Mouse (Mus musculus): ENCODE results near the gene Nol9. TPM values are rescaled to one million over a fixed set of nuclear protein-coding genes. Genes with fewer than 3 reads are reported as not detected.

Nol9 gene
- polyA plus RNA-seq, 1 experiment from 2014 or later: 33.5 TPM

DNA sequence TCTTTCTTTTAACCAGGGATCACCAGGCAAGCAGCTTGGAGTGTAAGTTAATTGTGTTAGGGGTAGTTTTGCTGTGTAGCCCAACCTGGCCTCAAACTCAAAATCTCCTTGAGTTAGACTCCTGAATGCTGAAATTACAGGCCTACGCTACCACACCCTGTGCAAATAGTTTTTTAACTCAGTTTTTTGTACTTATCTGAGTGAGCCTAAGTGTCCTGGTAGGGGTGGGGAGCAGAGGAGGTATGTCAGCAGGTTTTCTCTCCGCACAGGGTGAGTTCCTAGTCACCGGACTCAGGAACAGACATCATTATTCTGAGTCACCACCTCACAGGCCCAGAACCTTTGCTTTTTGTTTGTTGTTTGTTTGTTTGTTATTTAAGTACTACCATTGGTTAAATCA, 37.1 kb upstream of the Nol9 start:
- no peak for ATAC-seq (ENCODE audit: low FRiP score, low read depth)
- Histone ChIP-seq H3K36me3 (no peaks in the 10 kb centered on the region), H3K4me2 (replicated peaks) (no peak overlapping the region), H3K4me1 (peaks cover 7% of the 10 kb centered on the region), H3K27me3 (replicated peaks) (peaks cover 8% of the 10 kb centered on the region), H3K9me3 (no peaks in the 10 kb centered on the region), H3K4me3 (no peak overlapping the region), H3K27ac (no peak overlapping the region), H3K9ac (no peak overlapping the region)
- WGBS: 88% methylated on average over 3 of the region's 3 CpGs

DNA sequence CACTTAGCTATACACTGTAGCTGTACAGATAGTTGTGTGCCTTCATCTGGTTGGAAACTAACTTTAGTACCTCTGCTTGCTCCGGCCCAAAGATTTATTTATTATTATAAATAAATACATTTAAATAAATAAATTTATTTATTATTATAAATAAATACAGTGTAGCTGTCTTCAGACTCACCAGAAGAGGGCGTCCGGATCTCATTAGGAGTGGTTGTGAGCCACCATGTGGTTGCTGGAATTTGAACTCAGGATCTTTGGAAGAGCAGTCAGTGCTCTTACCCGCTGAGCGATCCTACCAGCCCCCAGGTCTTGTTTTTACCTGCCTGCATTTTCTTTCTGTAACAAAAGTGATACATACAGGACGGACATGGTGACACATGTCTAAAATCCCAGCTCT, 33.0 kb upstream of the Nol9 start:
- Histone ChIP-seq H3K36me3 (no peaks in the 10 kb centered on the region), H3K9me3 (no peaks in the 10 kb centered on the region), H3K27ac (no peak overlapping the region), H3K4me1 (peaks cover 39% of the 10 kb centered on the region), H3K4me3 (no peak overlapping the region), H3K27me3 (replicated peaks) (peaks cover 43% of the 10 kb centered on the region), H3K4me2 (replicated peaks) (no peak overlapping the region), H3K9ac (no peak overlapping the region)
- WGBS: 79% methylated on average over 6 of the region's 6 CpGs
- ATAC-seq (ENCODE audit: low FRiP score, low read depth): no peak

DNA sequence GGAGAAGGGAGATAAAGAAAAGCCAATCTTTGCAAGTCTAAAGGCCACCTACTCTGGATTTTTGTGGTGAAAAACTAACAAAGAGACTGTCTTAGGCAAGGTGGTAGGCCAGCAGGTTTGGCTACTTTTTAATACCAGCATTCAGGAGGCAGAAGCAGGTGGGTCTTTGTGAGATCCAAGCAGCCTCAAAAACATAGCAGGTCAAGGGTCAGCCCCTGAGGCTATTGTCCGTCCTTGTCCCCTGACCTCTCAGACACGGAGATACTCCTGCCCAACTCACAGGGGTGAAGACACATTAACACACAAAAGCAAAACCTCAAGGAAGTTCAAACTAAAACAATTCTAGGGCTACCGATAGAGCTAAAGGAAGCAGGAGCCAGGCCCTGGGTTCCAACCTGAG, 32.3 kb upstream of the Nol9 start:
- peaks cover 40% of the 10 kb centered on the region for H3K4me1 ChIP-seq
- H3K9me3 ChIP-seq: no peaks in the 10 kb centered on the region
- H3K9ac ChIP-seq: no peak overlapping the region
- H3K36me3 ChIP-seq: no peaks in the 10 kb centered on the region
- peaks cover 45% of the 10 kb centered on the region for H3K27me3 ChIP-seq (replicated peaks)
- no peak overlapping the region for H3K4me3 ChIP-seq
- ATAC-seq (ENCODE audit: low FRiP score, low read depth): no peak
- 22% methylated on average over 3 of the region's 3 CpGs for WGBS
- H3K27ac ChIP-seq: no peak overlapping the region
- H3K4me2 ChIP-seq (replicated peaks): no peak overlapping the region

DNA sequence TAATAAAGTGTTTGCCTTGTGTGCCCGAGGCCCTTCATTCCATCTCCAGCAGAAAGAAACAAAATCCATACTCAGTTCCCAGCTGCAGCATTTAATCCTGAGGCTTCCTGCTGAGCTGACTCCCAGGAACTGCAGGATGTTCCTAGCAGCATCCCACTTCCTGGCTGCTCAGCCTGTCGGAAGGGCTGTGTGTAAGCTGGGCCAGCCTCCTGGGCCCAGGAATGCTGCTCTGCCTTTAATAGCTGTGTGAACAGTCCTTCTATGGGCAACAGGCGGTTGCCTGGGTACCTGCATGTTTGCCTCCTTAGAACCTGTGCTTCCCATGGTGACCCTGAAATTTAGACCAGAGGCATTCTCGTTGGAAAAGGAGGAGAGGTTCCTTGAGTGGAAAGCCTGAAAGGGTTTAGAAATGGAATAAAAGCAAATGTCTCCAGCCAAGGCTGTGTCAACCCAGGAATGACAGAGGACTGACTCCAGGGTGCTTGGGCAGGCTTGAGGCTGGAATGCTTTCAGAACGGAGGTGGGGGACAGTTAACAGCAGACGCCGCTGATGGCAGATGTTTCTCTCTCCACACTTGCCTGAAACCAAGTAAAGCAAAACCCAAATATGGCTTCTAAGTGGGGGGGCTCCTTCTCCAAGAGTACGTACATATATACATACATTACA, 31.5 kb upstream of the Nol9 start:
- Histone ChIP-seq H3K27ac (no peak overlapping the region), H3K9me3 (no peaks in the 10 kb centered on the region), H3K9ac (no peak overlapping the region), H3K36me3 (0 out of 2 replicates have a peak, but pooled peaks cover 1% of the 10 kb centered on the region), H3K4me2 (replicated peaks) (peak overlapping the region; percentile 100), H3K27me3 (replicated peaks) (peaks cover 45% of the 10 kb centered on the region), H3K4me3 (peak overlapping the region; percentile 72; the same call in 1 of the 2 replicates), H3K4me1 (peaks cover 40% of the 10 kb centered on the region)
- ATAC-seq (ENCODE audit: low FRiP score, low read depth): no peak
- 5% methylated on average over 8 of the region's 8 CpGs for WGBS

DNA sequence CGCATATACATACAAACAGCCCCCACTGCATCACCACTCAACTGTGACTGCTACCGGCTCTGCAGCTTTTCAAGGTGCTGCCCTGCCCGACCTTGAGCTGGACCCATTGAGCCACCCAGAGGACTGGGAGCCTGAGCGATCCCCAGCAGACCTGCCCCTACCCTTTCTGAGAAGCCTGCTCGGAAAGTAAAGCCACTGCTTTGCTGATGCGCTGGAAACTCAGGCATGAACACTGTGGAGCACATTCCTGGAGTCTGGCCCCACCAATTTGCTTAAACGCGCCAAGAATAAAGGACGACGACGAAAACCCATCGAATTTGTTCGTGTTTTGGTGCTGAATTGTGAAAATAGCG, 31.0 kb upstream of the Nol9 start:
- no peak for ATAC-seq (ENCODE audit: low FRiP score, low read depth)
- Histone ChIP-seq H3K9me3 (no peaks in the 10 kb centered on the region), H3K27me3 (replicated peaks) (peaks cover 45% of the 10 kb centered on the region), H3K27ac (no peak overlapping the region), H3K4me3 (peak overlapping the region; percentile 72), H3K36me3 (0 out of 2 replicates have a peak, but pooled peaks cover 3% of the 10 kb centered on the region), H3K9ac (no peak overlapping the region), H3K4me2 (replicated peaks) (peak overlapping the region; percentile 100), H3K4me1 (peaks cover 40% of the 10 kb centered on the region)
- WGBS: 0% methylated on average over 14 of the region's 14 CpGs

DNA sequence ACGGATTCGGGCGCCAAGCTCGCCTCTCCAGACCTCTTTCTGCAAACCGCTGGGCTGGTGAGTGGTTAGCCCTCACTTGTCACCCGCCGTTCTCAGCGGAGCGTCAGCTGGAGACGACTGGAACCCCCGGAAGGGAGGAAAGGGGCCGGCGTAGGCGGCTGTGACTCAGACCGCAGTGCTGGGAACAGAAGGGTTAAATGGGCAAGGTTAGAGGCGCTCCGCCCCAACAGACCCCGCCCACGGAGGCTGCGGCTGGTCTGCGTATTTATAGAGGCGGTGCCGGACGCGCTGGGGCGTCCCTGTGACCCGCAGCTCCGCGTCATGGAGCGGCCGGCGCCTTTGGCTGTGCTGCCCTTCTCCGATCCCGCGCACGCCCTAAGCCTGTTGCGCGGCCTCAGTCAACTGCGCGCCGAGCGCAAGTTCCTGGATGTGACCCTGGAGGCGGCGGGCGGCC, 30.5 kb upstream of the Nol9 start, which contains the start of gene Klhl21:
Gene Klhl21, plus strand, starts transcription at position 182 of the 454 bp plus-strand sequence.
- peaks cover 40% of the 10 kb centered on the region for H3K4me1 ChIP-seq
- peaks cover 45% of the 10 kb centered on the region for H3K27me3 ChIP-seq (replicated peaks)
- H3K4me2 ChIP-seq (replicated peaks): peak within 1 kb of the TSS; percentile 100
- 0 out of 2 replicates have a peak, but pooled peaks cover 3% of the 10 kb centered on the region for H3K36me3 ChIP-seq
- under 1% methylated on average over 45 of the region's 45 CpGs for WGBS
- H3K9ac ChIP-seq: peak within 1 kb of the TSS; percentile 57
- H3K9me3 ChIP-seq: no peaks in the 10 kb centered on the region
- ATAC-seq (ENCODE audit: low FRiP score, low read depth): peak; percentile 81
- 0 out of 2 replicates have a peak within 1 kb of the TSS, but pooled peaks have one; percentile 16 for H3K27ac ChIP-seq
- peak within 1 kb of the TSS; percentile 72 for H3K4me3 ChIP-seq

DNA sequence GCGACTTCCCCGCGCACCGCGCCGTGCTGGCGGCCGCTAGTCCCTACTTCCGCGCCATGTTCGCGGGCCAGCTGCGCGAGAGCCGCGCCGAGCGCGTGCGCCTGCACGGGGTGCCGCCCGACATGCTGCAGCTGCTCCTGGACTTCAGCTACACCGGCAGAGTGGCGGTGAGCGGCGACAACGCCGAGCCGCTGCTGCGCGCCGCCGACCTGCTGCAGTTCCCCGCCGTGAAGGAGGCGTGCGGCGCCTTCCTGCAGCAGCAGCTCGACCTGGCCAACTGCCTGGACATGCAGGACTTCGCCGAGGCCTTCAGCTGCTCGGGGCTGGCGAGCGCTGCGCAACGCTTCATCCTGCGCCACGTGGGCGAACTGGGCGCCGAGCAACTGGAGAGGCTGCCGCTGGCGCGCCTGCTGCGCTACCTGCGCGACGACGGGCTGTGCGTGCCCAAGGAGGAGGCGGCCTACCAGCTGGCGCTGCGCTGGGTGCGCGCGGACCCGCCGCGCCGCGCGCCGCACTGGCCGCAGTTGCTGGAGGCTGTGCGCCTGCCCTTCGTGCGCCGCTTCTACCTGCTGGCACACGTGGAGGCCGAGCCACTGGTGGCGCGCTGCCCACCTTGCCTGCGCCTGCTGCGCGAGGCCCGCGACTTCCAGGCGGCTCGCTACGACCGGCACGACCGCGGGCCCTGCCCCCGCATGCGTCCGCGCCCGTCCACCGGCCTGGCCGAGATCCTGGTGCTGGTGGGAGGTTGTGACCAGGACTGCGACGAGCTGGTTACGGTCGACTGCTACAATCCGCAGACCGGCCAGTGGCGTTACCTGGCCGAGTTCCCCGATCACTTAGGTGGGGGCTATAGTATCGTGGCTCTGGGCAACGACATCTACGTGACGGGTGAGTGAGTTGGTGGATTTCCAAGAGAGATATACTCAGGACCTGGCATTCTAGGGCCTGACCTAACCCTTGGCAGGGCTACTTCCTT, 29.8 kb upstream of the Nol9 start:
- Histone ChIP-seq H3K27ac (0 out of 2 replicates have a peak overlapping the region, but pooled peaks have one; percentile 16), H3K4me1 (peaks cover 40% of the 10 kb centered on the region), H3K4me2 (replicated peaks) (peak overlapping the region; percentile 100), H3K9me3 (no peaks in the 10 kb centered on the region), H3K4me3 (peak overlapping the region; percentile 72), H3K27me3 (replicated peaks) (peaks cover 45% of the 10 kb centered on the region), H3K9ac (peak overlapping the region; percentile 57), H3K36me3 (0 out of 2 replicates have a peak, but pooled peaks cover 3% of the 10 kb centered on the region)
- WGBS: under 1% methylated on average over 115 of the region's 115 CpGs
- ATAC-seq (ENCODE audit: low FRiP score, low read depth): peak; percentile 61

DNA sequence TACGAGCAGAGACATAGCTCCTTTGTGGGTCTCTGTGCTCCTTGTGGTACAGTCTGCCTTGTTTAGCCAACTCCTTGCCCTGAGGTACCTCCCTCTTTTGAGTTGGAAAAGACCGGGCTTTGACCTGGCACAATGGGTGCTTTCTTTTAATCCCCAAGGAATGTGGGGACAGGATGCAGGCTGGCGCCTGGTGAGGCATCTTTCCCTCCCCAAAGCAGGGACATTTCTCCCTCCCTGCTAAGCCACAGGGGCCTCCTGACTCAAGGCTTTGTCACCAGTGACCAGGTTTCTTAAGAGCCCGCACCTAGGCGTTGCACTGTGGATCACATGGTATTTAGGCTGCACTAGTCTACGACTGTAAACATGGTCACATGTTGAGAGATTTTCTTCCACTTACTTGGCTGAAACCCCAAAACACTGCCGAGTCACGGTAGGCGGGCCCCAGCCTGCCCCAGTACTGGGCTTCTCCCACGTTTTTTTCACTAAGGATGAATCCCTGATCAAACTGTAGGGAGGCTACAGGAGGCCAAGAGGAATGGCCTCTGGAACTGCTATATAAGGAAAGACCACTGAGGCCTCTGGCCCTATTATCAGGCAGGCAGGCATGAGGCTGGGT, 28.9 kb upstream of the Nol9 start:
- ATAC-seq (ENCODE audit: low FRiP score, low read depth): no peak
- peak overlapping the region; percentile 100 for H3K4me2 ChIP-seq (replicated peaks)
- H3K9ac ChIP-seq: no peak overlapping the region
- no peak overlapping the region for H3K27ac ChIP-seq
- no peaks in the 10 kb centered on the region for H3K9me3 ChIP-seq
- peaks cover 45% of the 10 kb centered on the region for H3K27me3 ChIP-seq (replicated peaks)
- H3K4me3 ChIP-seq: peak overlapping the region; percentile 72
- H3K4me1 ChIP-seq: peaks cover 40% of the 10 kb centered on the region
- 0 out of 2 replicates have a peak, but pooled peaks cover 3% of the 10 kb centered on the region for H3K36me3 ChIP-seq
- 4% methylated on average over 10 of the region's 10 CpGs for WGBS

DNA sequence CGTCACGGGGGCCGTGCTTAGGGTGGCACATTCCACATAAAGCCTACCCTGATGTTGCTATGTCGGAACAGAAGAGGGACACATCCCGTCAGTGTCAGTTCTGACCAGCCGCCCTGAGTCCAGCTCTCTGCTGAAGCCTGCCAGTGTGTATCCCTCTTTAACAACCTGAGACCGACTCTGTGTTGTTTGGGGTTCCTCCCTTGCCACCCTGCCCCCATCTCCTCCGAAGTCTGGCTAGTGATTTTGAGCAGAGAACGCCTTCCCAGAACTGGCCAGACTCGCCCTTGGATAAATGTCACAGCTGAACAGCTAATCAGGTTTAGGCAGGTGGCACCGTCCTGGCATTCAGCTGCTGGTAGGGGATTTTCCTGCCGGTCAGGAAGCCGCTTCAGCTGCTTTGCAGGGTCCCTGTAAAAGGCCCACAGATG, 28.4 kb upstream of the Nol9 start:
- ATAC-seq (ENCODE audit: low FRiP score, low read depth): no peak
- Histone ChIP-seq H3K27me3 (replicated peaks) (peaks cover 45% of the 10 kb centered on the region), H3K4me3 (peak overlapping the region; percentile 72), H3K27ac (no peak overlapping the region), H3K9ac (peak overlapping the region; percentile 29; the same call in 1 of the 2 replicates), H3K4me2 (replicated peaks) (peak overlapping the region; percentile 100), H3K9me3 (no peaks in the 10 kb centered on the region), H3K4me1 (peaks cover 40% of the 10 kb centered on the region), H3K36me3 (peaks cover 7% of the 10 kb centered on the region; the same call in 1 of the 2 replicates)
- 14% methylated on average over 13 of the region's 13 CpGs for WGBS

DNA sequence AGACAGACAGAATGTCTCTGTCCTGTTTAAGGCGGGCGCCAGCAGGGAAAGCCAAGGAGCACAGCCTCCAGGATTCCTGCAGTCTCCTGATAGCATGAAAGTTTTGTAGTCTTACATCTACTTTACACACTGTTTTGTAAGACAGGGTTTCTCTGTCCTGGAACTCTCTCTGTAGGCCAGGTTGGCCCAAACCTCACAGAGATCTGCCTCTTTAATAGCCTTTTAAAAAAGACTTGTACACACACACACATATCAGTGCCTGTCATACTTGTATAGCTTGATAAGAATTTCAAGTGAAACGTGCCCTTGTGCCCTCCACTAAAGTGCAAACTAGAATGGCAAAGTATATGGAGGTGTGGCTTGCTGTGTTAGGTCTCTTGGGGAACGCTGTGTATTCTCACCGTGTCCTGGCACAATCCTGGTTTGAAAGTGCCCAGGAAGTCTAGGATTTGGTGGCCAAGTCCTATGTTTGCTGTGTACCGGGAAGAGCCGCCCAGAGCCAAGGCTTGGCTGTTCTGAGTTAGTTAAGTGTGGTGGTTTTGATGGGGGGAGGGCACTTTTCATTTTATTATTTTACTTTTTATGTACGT, 27.9 kb upstream of the Nol9 start:
- Histone ChIP-seq H3K27me3 (replicated peaks) (peaks cover 45% of the 10 kb centered on the region), H3K4me3 (peak overlapping the region; percentile 72; the same call in 1 of the 2 replicates), H3K4me1 (peaks cover 40% of the 10 kb centered on the region), H3K9ac (peak overlapping the region; percentile 29; the same call in 1 of the 2 replicates), H3K27ac (no peak overlapping the region), H3K36me3 (peaks cover 11% of the 10 kb centered on the region; the same call in 1 of the 2 replicates), H3K4me2 (replicated peaks) (peak overlapping the region; percentile 100), H3K9me3 (no peaks in the 10 kb centered on the region)
- WGBS: 81% methylated on average over 8 of the region's 8 CpGs
- ATAC-seq (ENCODE audit: low FRiP score, low read depth): no peak

DNA sequence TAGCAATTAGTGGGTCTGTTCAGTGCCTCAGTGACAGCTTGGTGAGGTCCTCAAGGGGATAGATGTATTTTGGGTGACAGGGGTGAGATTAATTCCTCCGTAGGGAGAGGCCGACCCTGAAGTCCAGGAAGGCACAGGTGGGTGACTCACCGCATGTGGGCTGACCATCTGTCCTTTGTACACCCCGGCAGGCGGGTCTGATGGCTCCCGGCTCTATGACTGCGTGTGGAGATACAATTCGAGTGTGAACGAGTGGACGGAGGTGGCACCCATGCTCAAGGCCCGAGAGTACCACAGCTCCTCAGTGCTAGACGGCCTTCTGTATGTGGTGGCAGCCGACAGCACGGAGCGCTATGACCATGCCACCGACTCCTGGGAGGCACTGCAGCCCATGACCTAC, 27.0 kb upstream of the Nol9 start:
- H3K27me3 ChIP-seq (replicated peaks): peaks cover 36% of the 10 kb centered on the region
- H3K9ac ChIP-seq: no peak overlapping the region
- no peaks in the 10 kb centered on the region for H3K9me3 ChIP-seq
- 95% methylated on average over 16 of the region's 16 CpGs for WGBS
- H3K4me2 ChIP-seq (replicated peaks): no peak overlapping the region
- ATAC-seq (ENCODE audit: low FRiP score, low read depth): no peak
- no peak overlapping the region for H3K4me3 ChIP-seq
- no peak overlapping the region for H3K27ac ChIP-seq
- peaks cover 11% of the 10 kb centered on the region for H3K36me3 ChIP-seq
- H3K4me1 ChIP-seq: peaks cover 39% of the 10 kb centered on the region
